ENCODE assay signal across 8 mouse cellular contexts in genomic region chr4:141148009-141148801, GRCm38 (mm10). TPM values are rescaled to one million over a fixed set of nuclear protein-coding genes. Genes with fewer than 3 reads are reported as not detected.
DNase-seq lines count a peak whose midpoint lies in the region; ATAC-seq and TF ChIP-seq lines count a peak whose summit lies in the region.

No protein-coding gene starts in this region.

- H3K9ac ChIP-seq in ES-E14 (ENCODE audit: insufficient read depth, low read depth, low read length, poor library complexity, severe bottlenecking) = peak overlapping the region; percentile 81
- peak overlapping the region; percentile 96 for H3K9ac ChIP-seq in embryonic facial prominence, embryonic 11.5 days (replicated peaks; ENCODE audit: low read length)
- H3K9ac ChIP-seq in limb, embryonic 13.5 days = peak overlapping the region; percentile 97
- peak overlapping the region; percentile 99 for H3K9ac ChIP-seq in midbrain, postnatal 0 days (replicated peaks; ENCODE audit: low read length, poor library complexity, severe bottlenecking)

- in situ Hi-C loops in ES-E14 (cut with MboI; ENCODE audit: low sequenced_read_pairs in 2 of 2, unreplicated experiment in 2 of 2) = no loop called here

- peak; percentile 36 for DNase-seq in gastrocnemius, postnatal 14 days
- DNase-seq in gastrocnemius, adult 8-10 months (ENCODE audit: low spot score in 2 of 2) = no peak
- DNase-seq in ES-E14 (ENCODE audit: low read depth, low spot score) = no peak
- DNase-seq in embryonic facial prominence, embryonic 11.5 days (ENCODE audit: low spot score) = peak; percentile 47
- peak; percentile 46 for DNase-seq in heart, postnatal 4 days
- peak; percentile 54 for DNase-seq in midbrain, postnatal 0 days (ENCODE audit: low spot score)
- peak; percentile 69 for DNase-seq in thymus, postnatal 4 days

- H3K27ac ChIP-seq in ES-E14 (ENCODE audit: insufficient read depth, low read depth, low read length, poor library complexity, severe bottlenecking) = no peak overlapping the region
- H3K27ac ChIP-seq in embryonic facial prominence, embryonic 11.5 days (replicated peaks; ENCODE audit: low read depth, low read length) = peak overlapping the region; percentile 57
- peak overlapping the region; percentile 92 for H3K27ac ChIP-seq in limb, embryonic 13.5 days
- H3K27ac ChIP-seq in midbrain, postnatal 0 days (ENCODE audit: low read depth, low read length) = peak overlapping the region; percentile 96

- H3K4me3 ChIP-seq in ES-E14 (ENCODE audit: insufficient read depth in 1 of 2, low read depth in 1 of 2, low read length in 2 of 2, poor library complexity in 1 of 2, severe bottlenecking in 1 of 2) = peak overlapping the region; percentile 87 to 98
- H3K4me3 ChIP-seq in embryonic facial prominence, embryonic 11.5 days (ENCODE audit: low read depth, low read length) = peak overlapping the region; percentile 95
- H3K4me3 ChIP-seq in limb, embryonic 13.5 days = peak overlapping the region; percentile 99
- peak overlapping the region; percentile 100 for H3K4me3 ChIP-seq in midbrain, postnatal 0 days (ENCODE audit: low read depth, low read length)

- no peaks in the 10 kb centered on the region; the same call in 1 of the 2 replicates for H3K36me3 ChIP-seq in ES-E14 (ENCODE audit: control insufficient read depth, insufficient read depth, low read length, poor library complexity, severe bottlenecking)
- H3K36me3 ChIP-seq in embryonic facial prominence, embryonic 11.5 days (replicated peaks; ENCODE audit: control insufficient read depth, insufficient read depth, low read depth, low read length) = no peaks in the 10 kb centered on the region
- no peaks in the 10 kb centered on the region for H3K36me3 ChIP-seq in limb, embryonic 13.5 days
- H3K36me3 ChIP-seq in midbrain, postnatal 0 days (ENCODE audit: insufficient read depth, low read length) = no peaks in the 10 kb centered on the region

- WGBS in embryonic facial prominence, embryonic 11.5 days = under 1% methylated on average over 66 of the region's 66 CpGs
- under 1% methylated on average over 66 of the region's 66 CpGs for WGBS in limb, embryonic 13.5 days
- WGBS in midbrain, postnatal 0 days = under 1% methylated on average over 62 of the region's 66 CpGs

- no peak for TF ChIP-seq CTCF in midbrain, postnatal 0 days (IDR thresholded peaks at IDR 0.05)

- H3K4me1 ChIP-seq in ES-E14 (ENCODE audit: control insufficient read depth in 2 of 2, insufficient read depth in 2 of 2, low read length in 2 of 2, poor library complexity in 1 of 2) = peaks cover 7 to 10% of the 10 kb centered on the region in 2 experiments
- H3K4me1 ChIP-seq in embryonic facial prominence, embryonic 11.5 days (ENCODE audit: control insufficient read depth, insufficient read depth, low read length) = no peaks in the 10 kb centered on the region
- peaks cover 32% of the 10 kb centered on the region for H3K4me1 ChIP-seq in limb, embryonic 13.5 days
- peaks cover 5% of the 10 kb centered on the region for H3K4me1 ChIP-seq in midbrain, postnatal 0 days (ENCODE audit: insufficient read depth, low read length)

- H3K27me3 ChIP-seq in embryonic facial prominence, embryonic 11.5 days (ENCODE audit: control insufficient read depth, insufficient read depth, low read length) = no peaks in the 10 kb centered on the region
- no peaks in the 10 kb centered on the region for H3K27me3 ChIP-seq in limb, embryonic 13.5 days
- H3K27me3 ChIP-seq in midbrain, postnatal 0 days (ENCODE audit: insufficient read depth, low read length) = no peaks in the 10 kb centered on the region

- ATAC-seq in embryonic facial prominence, embryonic 11.5 days (replicated peaks; ENCODE audit: insufficient number of reproducible peaks, low FRiP score, low TSS enrichment, low read depth) = peak; percentile 82
- peak; percentile 75 for ATAC-seq in limb, embryonic 13.5 days (ENCODE audit: low FRiP score, low read depth)
- ATAC-seq in midbrain, postnatal 0 days (ENCODE audit: low FRiP score) = peak; percentile 67

- peak overlapping the region; percentile 65 for H3K4me2 ChIP-seq in embryonic facial prominence, embryonic 11.5 days (ENCODE audit: low read depth, low read length)
- peak overlapping the region; percentile 86 for H3K4me2 ChIP-seq in limb, embryonic 13.5 days (replicated peaks)
- H3K4me2 ChIP-seq in midbrain, postnatal 0 days (ENCODE audit: low read depth, low read length, poor library complexity, severe bottlenecking) = peak overlapping the region; percentile 74

- intact Hi-C loops in gastrocnemius, postnatal 14 days (cut with DNase I; ENCODE audit: low total_unique reads) = loop anchor here (10.0 kb wide), 2 partner anchors 67 to 117 kb away; partner anchors contain the start of gene Rsg1

- H3K9me3 ChIP-seq in ES-E14 (ENCODE audit: control insufficient read depth, insufficient read depth, low read depth, low read length) = no peaks in the 10 kb centered on the region
- H3K9me3 ChIP-seq in embryonic facial prominence, embryonic 11.5 days (replicated peaks; ENCODE audit: control insufficient read depth, low read length) = no peaks in the 10 kb centered on the region
- H3K9me3 ChIP-seq in limb, embryonic 13.5 days = no peaks in the 10 kb centered on the region
- no peaks in the 10 kb centered on the region for H3K9me3 ChIP-seq in midbrain, postnatal 0 days (ENCODE audit: low read length)

TF ChIP-seq in ES-E14, 5 proteins besides CTCF, POLR2A, EP300 and RAD21:
- TF ChIP-seq CHD2 (IDR thresholded peaks at IDR 0.05; ENCODE audit: low read depth, low read length) = no peak
- peak; percentile 11 for TF ChIP-seq HCFC1 (IDR thresholded peaks at IDR 0.05; ENCODE audit: borderline replicate concordance, insufficient read depth, low read length)
- TF ChIP-seq ZC3H11A (IDR thresholded peaks at IDR 0.05; ENCODE audit: borderline replicate concordance, low read depth, low read length) = no peak
- no peak for TF ChIP-seq ZNF384 (IDR thresholded peaks at IDR 0.05; ENCODE audit: low read depth, low read length)

RNA-seq across cellular contexts. Expression of gene Fbxo42, which starts 0.5 kb away (rescaled TPM):
- 10 to 100 TPM in 1 of 2 experiments, 1 to 10 TPM in 1; 9.1 to 10.8 TPM for total RNA-seq in gastrocnemius, postnatal 14 days (2021)
- 10 to 100 TPM in 3 of 4 experiments, 1 to 10 TPM in 1; 9.3 to 11.2 (median 10.7) TPM for total RNA-seq in gastrocnemius, adult 8-10 months (2022)
- 14.0 and 14.5 TPM in 2 replicates for total RNA-seq in ES-E14 (2012; rRNA removed)
- 23.7 and 25.2 TPM in 2 replicates for polyA plus RNA-seq in embryonic facial prominence, embryonic 11.5 days (2014; fragmentation: Nextera tagmentation; extraction: Ambion mirVana)
- 10 to 100 TPM; 13.9 to 14.9 TPM for total RNA-seq in heart, postnatal 4 days (2021)
- 27.2 and 27.7 TPM in 2 replicates for polyA plus RNA-seq in limb, embryonic 13.5 days (2015; fragmentation: Nextera tagmentation; extraction: Ambion mirVana)
- total RNA-seq in midbrain, postnatal 0 days (2014; rRNA removed) = 23.6 and 26.6 TPM in 2 replicates
- polyA plus RNA-seq in midbrain, postnatal 0 days (2015; fragmentation: Nextera tagmentation; extraction: Ambion mirVana) = 16.9 and 17.7 TPM in 2 replicates

RNA-seq across cellular contexts. Expression of gene Szrd1, which starts 8.6 kb away (rescaled TPM):
- total RNA-seq in gastrocnemius, postnatal 14 days (2021) = 100 to 1,000 TPM; 161 to 166 TPM
- 100 to 1,000 TPM; 137 to 140 (median 139) TPM for total RNA-seq in gastrocnemius, adult 8-10 months (2022)
- total RNA-seq in ES-E14 (2012; rRNA removed) = 46.2 and 64.6 TPM in 2 replicates
- 36.3 and 36.6 TPM in 2 replicates for polyA plus RNA-seq in embryonic facial prominence, embryonic 11.5 days (2014; fragmentation: Nextera tagmentation; extraction: Ambion mirVana)
- 100 to 1,000 TPM; 103 to 107 TPM for total RNA-seq in heart, postnatal 4 days (2021)
- polyA plus RNA-seq in limb, embryonic 13.5 days (2015; fragmentation: Nextera tagmentation; extraction: Ambion mirVana) = 43.6 and 44.2 TPM in 2 replicates
- 58.7 and 64.3 TPM in 2 replicates for total RNA-seq in midbrain, postnatal 0 days (2014; rRNA removed)
- polyA plus RNA-seq in midbrain, postnatal 0 days (2015; fragmentation: Nextera tagmentation; extraction: Ambion mirVana) = 13.5 and 16.2 TPM in 2 replicates

Comparison
In these comparisons a context has a peak if more than half of its experiments do, and no peak if none do; other contexts are left out.
1. DNase-seq: peak in gastrocnemius, postnatal 14 days (single experiment), embryonic facial prominence, embryonic 11.5 days (single experiment), heart, postnatal 4 days (single experiment), midbrain, postnatal 0 days (single experiment) and thymus, postnatal 4 days (single experiment); none in gastrocnemius, adult 8-10 months (0 of 2) and ES-E14 (single experiment).
2. Peak in every context shown above with its lines, with median percentiles within 50 percentile points of each other: H3K4me3 ChIP-seq, H3K9ac ChIP-seq, ATAC-seq and H3K4me2 ChIP-seq.